Mouse (Mus musculus) limb, embryonic 15.5 days (tissue): Measurements from ENCODE around the gene Il13ra1. TPM values are rescaled to one million over a fixed set of nuclear protein-coding genes. Genes with fewer than 3 reads are reported as not detected.

ENCODE experiments used
- ATAC-seq: fragments of 200-750 bp; cut with Nextera tagmentation; 2 replicates; pipeline ENCODE4 v1.8.0; 2017; ENCODE audit warnings: low read depth, moderate TSS enrichment; ENCODE audit not compliant: insufficient number of reproducible peaks, low FRiP score, low TSS enrichment
- H3K27ac ChIP-seq: fragments of 300-500 bp; sonication (generic); 2 replicates; pipeline ENCODE4 v1.5.1; 2015; ENCODE audit warnings: moderate library complexity, mild to moderate bottlenecking, inconsistent platforms
- H3K27me3 ChIP-seq: fragments of 300-500 bp; sonication (generic); 2 replicates; pipeline ENCODE4 v1.6.1; 2015; ENCODE audit warnings: inconsistent platforms
- H3K36me3 ChIP-seq: fragments of 300-500 bp; sonication (generic); 2 replicates; pipeline ENCODE4 v1.6.1; 2015; ENCODE audit warnings: inconsistent platforms
- H3K4me1 ChIP-seq: fragments of 300-500 bp; sonication (generic); 2 replicates; pipeline ENCODE4 v1.6.1; 2015; ENCODE audit warnings: inconsistent platforms
- H3K4me2 ChIP-seq: fragments of 300-500 bp; sonication (generic); 2 replicates; pipeline ENCODE4 v1.6.1; 2015; ENCODE audit warnings: mild to moderate bottlenecking, inconsistent platforms
- H3K4me3 ChIP-seq: fragments of 300-500 bp; sonication (generic); 2 replicates; pipeline ENCODE4 v1.5.1; 2015; ENCODE audit warnings: mild to moderate bottlenecking, inconsistent platforms
- H3K9ac ChIP-seq: fragments of 300-500 bp; sonication (generic); 2 replicates; pipeline ENCODE4 v1.6.1; 2015; ENCODE audit warnings: inconsistent platforms
- H3K9me3 ChIP-seq: fragments of 300-500 bp; sonication (generic); 2 replicates; pipeline ENCODE4 v1.6.1; 2016; ENCODE audit warnings: inconsistent platforms
- WGBS: fragments of 180-500 bp; shearing (Covaris S2); methylation state at CpG from one replicate; pipeline ENCODE4 v1.1.7; 2015; 5-methylcytosine and 5-hydroxymethylcytosine counted together
- polyA plus RNA-seq: library from polyadenylated mRNA; unstranded; fragments of >200 nt; fragmentation: Nextera tagmentation; extraction: Ambion mirVana; gene quantifications from 2 replicates; pipeline ENCODE4 v1.2.1, GENCODE M21; 2015

Gene Il13ra1
- polyA plus RNA-seq, 1 experiment from 2014 or later: 17.6 TPM

- H3K4me2 ChIP-seq: no peak overlapping the region
- H3K4me3 ChIP-seq: no peak overlapping the region
- ATAC-seq: no peak
- no peaks in the 10 kb centered on the region for H3K36me3 ChIP-seq
- H3K27ac ChIP-seq: no peak overlapping the region
- WGBS: 80% methylated on average over 3 of the region's 3 CpGs
- H3K9ac ChIP-seq: no peak overlapping the region
- no peaks in the 10 kb centered on the region for H3K9me3 ChIP-seq
- H3K4me1 ChIP-seq: no peaks in the 10 kb centered on the region
- no peaks in the 10 kb centered on the region for H3K27me3 ChIP-seq
Observed at GRCm38 (mm10) chrX:36211216-36211615, 99.3 kb downstream of the Il13ra1 start.

Other genes with a start within 250 kb of the Il13ra1 start
- gene Dock11, start 223.3 kb upstream of the Il13ra1 start, polyA plus RNA-seq: 14.8 and 15.2 TPM in 2 replicates
- 4.2 and 5.3 TPM in 2 replicates for gene Zcchc12, start 83.8 kb downstream of the Il13ra1 start, polyA plus RNA-seq
- 0.43 and 0.64 TPM in 2 replicates for gene Lonrf3, start 216.2 kb downstream of the Il13ra1 start, polyA plus RNA-seq